Mouse (Mus musculus): ENCODE measurements around the gene C2cd6.

Gene C2cd6

DNA sequence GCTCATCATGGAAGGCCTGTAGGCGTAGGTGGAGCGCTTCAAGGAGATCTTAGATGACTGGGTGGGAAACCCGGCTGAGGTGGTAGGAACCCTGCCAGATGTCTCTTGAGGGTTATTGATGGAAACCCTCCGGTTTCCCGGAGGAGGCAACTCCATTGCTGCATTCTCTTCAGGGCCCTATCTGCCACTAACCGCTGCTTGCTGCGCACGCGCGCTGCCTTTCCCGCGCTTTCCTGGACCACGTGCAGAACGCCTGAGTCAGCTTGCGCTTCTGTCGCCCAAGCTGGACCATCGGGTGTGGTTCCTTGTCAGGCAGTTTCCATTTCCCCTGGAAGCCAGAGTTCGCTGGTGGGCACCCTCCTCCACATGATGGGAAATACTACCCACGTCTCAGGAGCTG is at the start of gene C2cd6:
Gene C2cd6 (minus strand): TSS at position 196 of the 400 bp plus-strand sequence.
- DNase-seq = no peak

DNA sequence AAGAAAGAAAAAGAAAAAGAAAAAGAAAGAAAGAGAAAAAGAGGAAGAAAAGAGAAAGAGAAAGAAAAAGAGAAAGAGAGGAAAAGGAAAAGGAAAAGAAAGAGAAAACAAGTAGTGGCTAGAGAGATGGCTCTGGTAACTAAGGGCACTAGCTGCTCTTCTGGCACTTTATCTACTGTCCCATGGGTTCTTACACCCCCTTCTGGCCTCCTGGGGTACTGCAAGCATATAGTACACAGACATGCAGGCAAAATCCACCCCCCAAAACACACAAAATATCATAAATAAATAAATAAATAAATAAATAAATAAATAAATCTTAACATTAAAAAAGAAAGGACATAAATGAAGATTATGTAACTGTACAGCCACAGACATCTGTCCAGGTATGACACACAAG is 48.1 kb upstream of the C2cd6 start:
- DNase-seq = no peak

DNA sequence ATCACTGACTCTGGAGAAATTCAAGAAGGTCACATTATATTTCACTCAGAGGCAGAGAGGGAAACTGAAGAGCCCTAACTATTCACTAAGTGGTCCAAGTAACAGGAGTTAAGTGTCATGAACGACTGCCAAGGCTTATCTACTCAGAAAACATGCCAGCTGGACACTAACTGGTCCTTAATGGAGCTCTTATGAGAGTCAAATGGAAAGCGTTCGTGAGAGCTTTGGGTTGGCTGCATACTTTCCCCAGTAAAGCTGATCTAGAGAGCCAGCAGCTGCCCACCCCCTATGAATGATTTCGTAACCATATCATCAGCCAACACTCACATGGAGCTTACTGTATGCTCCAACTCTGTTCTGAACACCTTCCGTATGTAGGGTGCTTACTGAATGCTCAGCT is 39.7 kb upstream of the C2cd6 start:
- no peak for DNase-seq

DNA sequence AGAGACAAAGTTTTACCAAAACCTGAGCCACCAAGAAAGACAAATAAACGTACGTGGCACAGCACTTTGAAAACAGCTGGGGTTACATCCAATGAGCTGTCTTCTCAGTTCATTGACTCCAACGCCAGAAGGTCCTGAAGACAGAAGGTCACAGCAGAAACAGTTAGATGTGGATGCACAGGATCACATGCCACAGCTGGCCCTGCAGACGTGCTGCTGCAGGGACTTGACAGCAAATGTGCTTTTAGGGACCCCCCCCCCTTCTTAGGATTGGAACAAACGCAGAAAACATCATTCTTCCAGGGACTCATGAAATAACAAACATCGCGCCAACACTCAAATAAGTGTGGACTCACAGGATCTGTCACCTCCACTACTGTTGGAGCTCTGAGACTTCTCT is 34.2 kb upstream of the C2cd6 start:
- no peak for DNase-seq

DNA sequence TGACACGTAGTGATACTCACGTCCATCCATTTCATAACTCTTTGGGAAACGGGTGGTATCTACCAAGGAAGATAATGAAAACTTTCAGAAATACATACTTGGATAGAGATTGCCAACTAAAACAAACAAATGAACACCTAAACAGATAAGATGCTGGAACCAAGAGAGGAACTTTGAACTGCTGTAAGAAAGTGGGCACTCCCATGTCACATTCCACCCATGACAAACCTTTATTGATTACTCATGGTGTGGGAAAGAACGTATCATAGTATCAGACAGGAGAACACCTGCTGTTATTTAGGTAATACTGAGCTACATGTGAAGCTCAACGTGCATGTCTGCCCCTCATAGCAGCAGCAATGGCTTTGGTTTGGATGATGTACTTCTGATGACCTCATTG is 30.9 kb upstream of the C2cd6 start:
- DNase-seq = no peak

DNA sequence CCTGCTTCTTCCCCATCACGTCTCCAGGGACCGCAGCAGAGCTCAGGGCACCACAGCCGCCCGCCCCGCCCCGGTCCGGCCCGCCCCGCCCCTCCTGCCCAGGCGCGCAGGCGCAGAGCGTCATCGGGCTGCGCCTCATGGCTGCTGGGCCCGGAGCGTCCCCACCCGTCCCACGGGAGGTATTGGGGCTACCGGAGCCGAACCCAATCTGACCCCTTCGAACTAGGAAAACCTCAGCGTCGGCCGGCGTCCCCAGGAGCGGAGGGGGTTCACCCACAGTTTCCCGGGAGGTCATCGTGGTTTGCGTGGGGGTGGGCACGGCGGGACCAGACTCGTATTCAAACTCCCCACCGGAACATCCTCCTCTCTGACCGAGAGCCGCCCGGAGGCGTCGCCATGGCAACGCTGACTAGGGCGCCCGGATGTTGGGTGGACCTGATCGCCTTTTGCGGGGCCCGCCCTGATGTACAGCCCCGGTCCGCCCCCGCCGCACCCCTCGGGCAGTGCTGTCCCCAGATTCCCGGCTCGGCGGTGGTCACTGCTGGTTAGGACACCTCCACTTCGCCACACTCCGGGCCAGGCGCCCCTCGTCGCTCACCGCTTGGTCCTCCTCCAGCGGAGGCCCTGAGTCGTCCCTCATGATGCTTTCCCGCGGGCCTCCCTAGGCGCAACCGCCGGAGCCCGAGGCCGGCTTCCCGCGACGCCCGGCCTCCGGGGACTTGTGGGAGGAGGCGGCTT is 25.2 kb upstream of the C2cd6 start, which contains the start of gene Tmem237:
Gene Tmem237 (minus strand): TSS at position 689 of the 738 bp plus-strand sequence.
- DNase-seq = peak; percentile 96

DNA sequence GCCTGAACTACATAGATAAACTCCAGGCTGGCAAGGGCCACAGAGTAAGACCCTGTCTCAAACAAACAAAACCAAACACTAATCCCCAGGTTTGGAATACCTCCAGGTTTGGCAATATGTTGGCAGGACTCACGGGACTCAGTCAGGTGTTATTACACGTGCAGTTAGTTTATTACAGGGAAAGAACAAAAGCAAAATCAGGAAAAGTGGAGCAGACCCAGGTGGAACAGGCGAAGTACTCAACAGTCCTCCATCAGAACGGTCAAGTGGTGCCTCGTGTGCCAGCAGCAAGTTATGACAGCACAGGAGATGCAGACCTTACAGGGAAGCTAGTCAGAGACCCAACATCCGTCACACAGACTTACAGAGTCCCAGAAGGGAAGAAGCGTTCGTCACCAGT is 15.8 kb upstream of the C2cd6 start:
- DNase-seq = no peak

DNA sequence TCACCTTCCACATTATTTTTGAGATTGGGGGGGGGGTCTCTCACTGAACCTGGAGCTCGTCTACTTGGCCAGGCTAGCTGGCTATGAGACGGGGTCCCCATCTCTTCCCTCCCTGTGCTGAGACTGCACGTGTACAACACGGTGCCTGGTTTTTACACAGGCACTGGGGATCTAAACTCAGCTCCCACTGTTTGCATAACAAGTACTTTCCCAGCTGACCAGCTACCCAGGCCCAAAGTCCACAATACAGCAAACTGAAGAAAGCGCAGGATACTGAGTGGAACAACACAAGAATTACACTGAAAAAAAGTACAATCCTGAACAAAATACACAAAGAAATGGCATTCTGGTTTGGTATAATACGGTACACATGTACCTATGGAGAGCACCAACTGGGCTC is 7.4 kb upstream of the C2cd6 start:
- DNase-seq = no peak

DNA sequence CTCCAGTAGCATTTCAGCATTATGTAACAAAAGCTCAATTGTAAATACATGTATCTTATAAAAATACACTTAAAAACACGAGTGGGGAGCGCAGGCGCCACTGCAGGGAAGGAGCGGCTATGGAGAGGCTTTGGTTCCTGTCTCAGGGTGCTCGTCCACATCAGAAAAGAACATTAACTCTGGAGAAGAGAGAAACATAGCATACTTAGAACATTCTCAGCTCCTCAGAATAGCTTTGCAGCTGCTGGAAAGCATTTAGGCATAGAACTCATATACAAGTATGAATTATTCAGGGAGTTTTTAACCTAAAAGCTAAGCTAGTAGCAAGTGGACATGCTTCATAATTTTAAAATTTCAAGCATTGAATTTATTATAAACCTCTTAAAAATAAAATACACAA is 6.3 kb upstream of the C2cd6 start:
- DNase-seq = no peak

DNA sequence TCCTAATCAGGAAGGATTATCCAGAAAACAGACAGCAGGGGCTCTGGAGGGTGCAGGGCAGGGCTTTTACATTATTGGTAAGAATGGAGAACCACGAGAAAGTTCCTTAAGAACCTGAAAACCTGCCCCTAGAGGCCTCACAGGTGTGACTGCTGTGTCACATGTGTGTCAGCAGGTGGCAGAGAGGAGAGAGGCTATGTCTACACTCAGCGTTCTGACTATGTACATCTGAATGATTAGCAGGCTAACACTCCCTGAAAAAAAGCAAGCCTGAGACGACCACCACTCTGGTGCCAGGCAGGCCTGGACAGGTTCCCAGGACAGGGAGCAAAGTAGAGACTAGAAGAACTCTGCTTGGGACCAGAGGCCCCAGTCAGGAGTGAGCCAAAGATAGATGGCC is 23.8 kb downstream of the C2cd6 start:
- no peak for DNase-seq

DNA sequence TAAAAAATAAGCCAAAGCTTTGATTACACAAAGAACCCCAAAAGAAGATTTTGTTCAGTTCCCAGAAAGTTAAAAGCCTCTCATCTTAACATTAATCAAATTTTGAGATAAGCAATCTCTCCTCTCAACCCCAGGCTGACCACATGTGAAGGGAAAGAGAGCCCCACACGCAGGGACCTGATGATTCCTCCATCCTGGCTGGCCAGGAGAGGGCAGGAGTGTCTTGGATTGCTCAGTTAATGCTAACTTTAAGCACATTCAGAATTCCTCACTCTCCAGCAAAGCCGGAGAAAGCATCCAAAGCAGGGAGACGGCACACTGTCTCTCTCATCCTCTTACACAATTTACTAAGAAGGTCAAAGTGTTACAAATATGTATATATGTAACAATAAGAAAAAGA is 26.7 kb downstream of the C2cd6 start:
- peak; percentile 3 for DNase-seq

DNA sequence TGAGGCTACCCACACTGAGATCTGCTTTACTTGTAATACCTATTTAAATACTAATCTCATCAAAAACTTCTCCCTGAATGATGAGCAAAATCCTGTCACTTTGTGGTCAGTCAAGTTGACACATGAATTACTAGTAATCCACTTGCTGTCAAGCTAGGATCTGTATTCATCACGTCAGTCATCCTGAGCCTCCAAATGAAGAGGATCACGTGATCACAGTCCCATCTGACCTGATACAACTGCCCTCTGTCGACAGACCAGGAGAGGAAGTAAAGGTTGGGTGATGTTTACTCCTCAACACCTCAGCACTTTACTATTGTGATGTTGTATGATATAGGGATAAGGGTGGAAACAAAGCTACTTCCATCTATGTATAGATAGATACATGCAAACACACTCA is 31.0 kb downstream of the C2cd6 start:
- no peak for DNase-seq

DNA sequence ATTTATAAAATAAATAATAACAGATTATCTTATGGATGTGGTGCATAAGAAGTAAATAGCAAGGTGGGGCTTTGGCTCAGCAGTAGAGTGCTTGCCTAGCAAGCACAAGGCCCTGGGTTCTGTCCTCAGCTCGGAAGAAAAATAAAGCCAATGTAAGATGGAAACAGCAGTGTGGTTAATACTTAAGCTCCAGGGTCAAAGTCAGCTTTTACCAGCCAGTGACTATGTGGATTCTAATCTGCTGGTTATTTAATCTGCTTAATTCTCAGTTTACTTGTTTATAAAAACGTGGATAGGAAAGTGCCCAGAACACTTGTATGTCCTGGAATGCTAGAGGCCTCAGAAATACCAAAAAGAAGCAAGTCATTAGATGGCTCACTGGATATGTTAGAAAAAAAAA is 37.7 kb downstream of the C2cd6 start:
- DNase-seq = no peak

DNA sequence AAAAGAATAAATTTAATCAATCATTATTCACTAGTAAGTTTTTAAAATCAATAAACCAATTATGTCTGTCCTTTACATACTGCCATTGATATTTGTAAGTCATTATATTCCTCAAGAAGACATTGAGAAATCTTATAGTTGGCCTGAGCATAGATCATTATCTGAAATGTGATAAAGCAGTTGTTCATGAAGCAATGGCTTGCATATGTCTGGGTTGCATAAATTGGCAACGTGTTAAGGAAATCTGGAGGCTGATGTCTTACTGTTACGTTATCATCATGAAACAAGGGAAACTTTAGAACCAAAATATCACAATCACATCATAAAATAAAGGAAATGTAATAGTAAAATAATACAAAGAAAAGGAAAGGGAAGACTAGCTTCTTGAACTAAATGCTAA is 43.4 kb downstream of the C2cd6 start:
- no peak for DNase-seq

DNA sequence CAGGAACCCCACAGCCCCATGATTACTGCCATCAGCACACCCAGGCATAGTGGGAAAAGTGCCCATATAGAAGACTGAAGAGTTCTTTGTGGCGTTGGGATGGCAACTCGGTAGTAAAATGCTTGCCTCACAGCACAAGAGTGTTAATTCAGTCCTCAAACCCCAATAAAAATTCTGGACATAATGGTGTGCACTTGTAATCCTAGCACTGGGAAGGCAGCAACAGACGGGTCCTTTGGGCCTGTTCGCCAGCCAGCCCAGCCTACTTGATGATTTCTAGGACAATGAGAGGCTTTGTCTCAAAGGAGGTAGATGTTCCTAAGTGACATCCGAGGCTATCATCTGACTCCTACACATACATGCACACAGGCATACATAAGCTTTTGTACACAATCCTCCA is 57.0 kb downstream of the C2cd6 start:
- DNase-seq = no peak

DNA sequence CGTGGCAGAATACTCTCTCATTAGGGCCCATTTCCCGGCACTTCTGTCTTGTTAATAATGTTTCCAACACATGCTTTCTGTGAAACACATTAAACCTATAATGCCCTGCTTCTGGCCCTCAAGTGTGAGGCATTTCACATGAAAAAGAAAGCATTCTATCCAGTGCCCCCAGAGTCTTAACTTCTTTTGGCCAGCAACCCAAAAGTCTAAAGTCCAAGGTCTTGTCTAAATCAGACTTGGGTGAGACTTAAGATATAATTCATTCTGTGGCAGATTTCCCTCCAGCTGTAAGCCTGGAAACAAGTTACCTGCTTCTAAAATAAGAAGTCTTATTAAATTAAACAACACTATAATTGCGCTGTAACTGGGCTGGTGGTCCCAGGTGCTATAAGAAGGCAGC is 73.1 kb downstream of the C2cd6 start:
- DNase-seq = no peak

DNA sequence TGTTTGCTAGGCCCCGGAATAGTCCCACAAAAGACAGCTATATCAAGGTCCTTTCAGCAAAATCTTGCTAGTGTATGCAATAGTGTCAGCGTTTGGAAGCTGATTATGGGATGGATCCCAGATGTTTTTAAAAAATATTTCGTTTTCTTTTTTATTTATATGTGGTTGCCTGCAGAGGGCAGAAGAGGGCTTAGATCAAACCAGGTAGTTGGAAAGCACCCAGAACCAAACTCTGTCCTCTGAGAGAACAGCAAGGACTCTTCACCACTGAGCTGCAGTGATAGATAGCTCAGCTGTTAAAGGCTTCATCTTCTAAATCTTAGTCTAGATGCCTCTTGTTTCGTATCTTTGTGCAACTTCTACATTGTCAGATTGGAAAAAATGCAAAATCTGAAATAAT is 85.5 kb downstream of the C2cd6 start:
- DNase-seq = no peak
